Mouse (Mus musculus) ovary, adult 18-20 months (tissue): Measurements from ENCODE around the gene Il17rb.
A peak's percentile ranks its signal among the peaks of the same experiment; 100 is the strongest.

Experiments used
- DNase-seq: peaks from one replicate; pipeline ENCODE4 v3.0.0; 2022; ENCODE audit warnings: low spot score, mixed read lengths

Il17rb gene

DNA sequence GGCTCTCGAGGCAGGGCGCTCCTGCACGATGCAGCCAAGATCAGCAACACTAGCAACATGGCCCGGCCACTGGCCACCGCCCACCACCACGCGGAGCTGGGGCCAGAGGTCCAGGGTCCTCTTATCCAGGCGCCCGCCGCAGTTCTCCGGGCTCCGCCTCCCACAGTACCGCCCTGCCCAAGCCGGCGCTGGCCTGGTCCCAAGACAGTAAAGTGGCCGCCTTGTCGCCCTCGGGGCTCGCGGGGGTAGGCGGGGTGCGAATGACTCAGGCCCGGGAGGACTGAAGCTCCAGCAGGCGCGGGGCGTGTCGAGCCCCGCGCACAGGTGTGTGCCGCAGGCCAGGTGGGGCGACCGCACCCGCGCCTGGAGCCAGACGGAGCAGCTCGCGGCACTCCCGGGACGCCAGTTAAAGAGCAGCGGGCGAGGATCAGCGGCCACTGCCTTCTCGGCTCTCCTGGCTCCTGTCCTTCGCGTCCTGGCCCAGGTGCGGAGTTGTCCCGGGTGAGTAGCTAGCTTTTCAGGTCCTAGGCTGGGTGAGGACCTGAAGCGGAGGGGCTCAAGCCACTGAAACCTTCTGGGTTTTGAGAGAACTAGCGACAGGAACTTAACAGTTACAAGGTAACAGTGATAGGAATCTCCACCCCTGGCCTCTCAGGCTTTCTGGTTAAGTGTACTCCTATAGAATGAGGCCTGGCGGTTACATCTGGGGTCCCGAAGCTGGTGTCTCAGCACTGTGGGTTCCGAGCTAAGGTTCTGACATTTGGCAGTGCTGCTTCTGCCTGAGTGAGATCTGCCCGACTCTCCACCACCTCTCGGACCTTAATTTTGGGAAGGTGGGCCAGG is at the start of gene Il17rb, which contains the start of gene Chdh:
Gene Il17rb (minus strand): TSS at position 164 of the 843 bp plus-strand sequence.
Gene Chdh (plus strand): TSS at position 291 of the 843 bp plus-strand sequence.
- DNase-seq: peak; percentile 50

DNA sequence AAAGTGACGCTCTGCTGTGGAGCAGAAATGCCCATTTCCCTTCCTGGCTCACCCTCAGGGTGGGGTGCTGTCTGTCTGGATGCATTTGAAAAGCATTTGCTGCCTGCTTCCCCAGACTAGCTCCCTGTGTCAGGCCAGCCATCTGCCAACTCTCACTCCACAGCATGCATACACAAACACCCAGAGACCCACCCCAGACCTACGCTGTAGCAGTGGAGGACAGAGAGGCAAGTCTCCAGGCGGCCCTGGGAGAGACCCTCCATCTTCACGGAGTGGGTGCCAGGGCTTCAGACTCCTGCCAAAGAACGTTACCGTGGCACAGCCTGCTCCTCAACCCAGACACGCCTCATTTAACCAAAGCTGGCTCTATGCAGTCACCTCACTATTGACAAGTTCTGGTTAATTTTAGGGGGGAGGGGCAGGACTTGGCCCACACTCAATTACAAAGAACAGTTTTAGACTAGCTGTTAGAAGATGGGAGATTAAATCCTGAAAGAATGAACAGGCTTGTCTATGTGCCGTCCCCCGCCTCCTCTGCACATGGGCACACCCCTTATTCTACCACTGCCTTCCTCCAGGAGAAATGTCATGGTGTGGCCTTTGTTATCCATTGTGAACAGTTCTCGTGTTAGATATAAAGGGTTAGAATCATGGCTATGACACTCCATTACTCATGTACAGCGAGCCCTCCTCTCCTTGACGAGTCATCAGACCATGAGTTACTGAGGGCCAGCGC is 47.5 kb upstream of the Il17rb start:
- no peak for DNase-seq

DNA sequence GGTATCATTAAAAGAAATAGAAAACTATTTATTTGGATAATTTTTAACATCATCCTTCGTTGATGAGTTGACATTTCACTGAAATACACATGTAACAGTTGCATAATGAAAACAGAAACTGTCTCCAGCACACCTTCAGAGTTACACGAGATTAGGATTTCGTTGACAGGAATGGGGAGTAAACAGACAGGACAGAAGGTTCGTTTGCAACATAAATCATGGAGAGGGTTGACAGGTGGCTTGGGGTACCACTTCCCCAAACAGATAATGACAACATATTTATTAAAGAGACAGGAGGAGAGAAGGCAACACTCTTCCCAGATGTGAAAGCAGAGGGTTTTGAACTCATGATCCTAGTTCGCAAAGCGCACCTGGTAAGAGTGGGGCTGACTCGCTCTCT is 46.2 kb upstream of the Il17rb start:
- DNase-seq: no peak

DNA sequence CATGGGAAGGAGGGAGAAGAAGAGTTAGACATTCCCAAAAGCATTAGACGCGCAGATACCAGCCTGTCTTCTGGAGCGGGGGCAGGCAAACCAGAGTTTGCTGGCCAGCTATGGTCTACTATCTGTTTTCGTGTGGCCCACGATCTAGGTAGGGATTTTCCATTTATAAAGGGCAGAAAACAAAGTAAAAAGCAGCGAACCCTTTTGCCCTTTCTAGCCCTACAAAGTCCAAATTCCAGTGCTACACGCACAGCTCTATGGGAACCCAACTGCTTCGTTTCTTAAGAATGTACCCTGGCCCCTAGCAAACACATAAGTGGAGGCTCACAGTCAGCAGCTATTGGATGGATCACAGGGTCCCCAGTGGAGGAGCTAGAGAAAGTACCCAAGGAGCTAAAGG is 41.6 kb upstream of the Il17rb start:
- DNase-seq: no peak

DNA sequence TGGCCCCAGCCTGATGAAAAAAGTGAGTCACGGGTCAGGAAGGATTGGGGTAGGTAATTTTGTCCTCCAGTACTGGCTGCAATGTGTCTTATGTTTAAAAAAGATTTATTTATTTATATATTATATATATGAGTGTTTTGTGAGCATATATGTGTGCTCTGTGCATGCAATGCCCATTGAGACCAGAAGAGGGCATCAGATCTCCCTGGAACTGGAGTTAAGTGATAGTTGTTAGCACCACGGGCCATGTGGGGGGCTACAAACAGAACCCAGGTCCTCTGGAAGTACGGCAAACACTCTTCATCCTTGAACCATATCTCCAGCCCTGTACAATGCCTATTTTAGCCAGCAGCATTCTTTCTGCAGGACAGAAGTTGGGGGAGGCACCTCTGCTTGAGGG is 39.4 kb upstream of the Il17rb start:
- no peak for DNase-seq

DNA sequence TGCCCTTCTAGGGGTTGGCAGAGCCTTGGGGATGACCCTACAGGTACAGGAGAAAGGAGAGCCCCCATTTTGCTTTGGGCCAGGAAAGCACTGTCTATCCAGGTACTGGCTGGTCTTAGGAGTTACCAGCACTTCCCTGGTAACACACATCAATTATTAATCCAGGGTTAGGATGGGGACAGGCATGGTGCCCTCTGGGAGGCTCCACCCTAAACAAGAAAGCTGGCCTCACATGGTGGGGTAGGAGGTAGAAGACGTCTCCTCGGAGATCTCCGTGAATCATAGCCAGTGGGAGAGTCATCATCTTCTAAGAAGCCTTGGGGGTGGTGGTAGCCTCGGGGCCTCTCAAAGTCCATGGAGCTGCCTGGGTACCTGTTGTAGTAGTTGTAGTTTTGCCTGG is 38.3 kb upstream of the Il17rb start:
- DNase-seq: no peak

- no peak for DNase-seq
Observed at GRCm38 (mm10) chr14:30045704-30046220, 37.1 kb upstream of the Il17rb start.

DNA sequence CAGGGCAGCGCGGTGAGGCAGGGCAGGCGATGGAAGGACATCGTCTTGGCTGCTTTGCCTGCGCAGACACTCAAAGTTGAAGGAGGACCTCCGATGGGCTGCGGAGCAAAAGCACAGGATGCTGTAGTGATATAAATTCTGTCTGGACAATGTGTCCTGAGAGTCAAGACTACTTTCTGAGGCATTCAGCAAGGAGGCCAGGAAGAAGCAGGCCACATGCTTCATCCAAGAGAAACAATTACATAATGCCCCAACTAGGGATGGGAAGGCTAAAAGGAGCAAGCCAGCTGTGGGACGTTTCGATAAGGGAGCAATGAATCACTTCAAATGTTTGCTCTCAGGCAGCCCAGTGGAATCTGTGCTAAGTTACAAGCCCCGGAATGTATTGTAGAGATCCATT is 36.5 kb upstream of the Il17rb start:
- DNase-seq: no peak

DNA sequence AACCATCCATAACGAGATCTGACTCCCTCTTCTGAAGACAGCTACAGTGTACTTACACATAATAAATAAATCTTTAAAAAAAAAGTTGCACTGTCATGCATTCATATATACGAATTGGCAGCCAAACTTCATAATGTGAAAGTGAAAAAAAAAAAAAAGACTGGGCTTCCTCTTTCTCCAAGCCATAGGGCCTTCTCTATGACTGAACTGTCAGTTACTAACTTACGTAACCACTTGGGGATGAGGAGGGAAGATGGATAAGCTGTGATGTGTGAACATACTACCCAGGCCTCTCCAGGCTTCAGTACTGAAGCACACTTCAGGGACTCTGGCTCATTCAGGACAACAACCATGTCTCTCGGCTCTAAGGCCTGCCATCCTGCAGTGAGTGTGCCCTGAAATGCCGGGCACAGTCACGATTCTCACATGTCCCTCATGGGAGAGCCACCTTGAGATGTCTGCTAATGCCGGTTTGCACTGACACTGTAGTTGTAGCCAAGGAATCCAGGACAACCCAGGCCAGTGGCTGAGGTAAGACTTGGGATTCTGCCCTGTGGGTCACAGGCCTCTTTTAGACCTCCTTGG is 34.8 kb upstream of the Il17rb start:
- DNase-seq: no peak

GRCm38 (mm10) chr14:30041836-30042235 is 33.1 kb upstream of the Il17rb start:
- no peak for DNase-seq

DNA sequence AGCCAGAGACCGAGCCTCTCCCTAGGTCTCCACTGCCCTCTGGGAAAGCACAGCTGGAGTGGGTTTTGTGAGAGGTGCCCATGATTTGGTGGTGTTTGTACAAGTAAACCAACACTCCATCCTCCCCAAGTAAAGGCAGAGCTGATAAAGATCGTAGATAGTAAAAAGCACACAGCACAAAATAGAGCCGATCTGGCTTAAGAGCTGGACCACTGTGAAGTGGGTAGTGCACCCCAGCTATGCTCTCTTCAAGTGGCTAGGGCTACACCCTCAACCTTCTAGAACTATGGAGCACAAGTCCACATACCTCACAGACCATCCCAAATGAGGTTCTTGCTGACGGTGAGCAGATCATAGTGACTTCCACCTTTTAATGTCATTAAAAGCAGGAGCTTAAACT is 30.7 kb upstream of the Il17rb start:
- DNase-seq: no peak

DNA sequence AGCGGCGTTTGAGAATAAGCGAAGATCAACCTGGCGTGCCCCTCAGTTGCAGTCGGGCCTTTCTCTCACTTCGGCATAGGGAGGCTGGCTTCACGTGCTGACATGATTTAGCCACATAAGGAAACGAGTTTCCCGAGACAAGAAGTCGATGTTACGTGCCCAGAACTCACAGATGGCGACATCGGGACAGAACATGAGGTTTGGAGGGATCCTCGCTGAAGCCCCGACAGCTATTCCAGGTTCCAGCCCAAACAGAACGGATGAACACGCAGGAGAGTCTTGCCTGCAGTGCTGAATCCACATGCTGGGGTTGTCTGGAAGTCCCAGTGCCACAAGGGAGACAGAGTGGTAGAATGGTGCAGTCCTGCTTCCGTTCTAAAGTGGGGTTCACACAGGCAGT is 29.7 kb upstream of the Il17rb start:
- no peak for DNase-seq

DNA sequence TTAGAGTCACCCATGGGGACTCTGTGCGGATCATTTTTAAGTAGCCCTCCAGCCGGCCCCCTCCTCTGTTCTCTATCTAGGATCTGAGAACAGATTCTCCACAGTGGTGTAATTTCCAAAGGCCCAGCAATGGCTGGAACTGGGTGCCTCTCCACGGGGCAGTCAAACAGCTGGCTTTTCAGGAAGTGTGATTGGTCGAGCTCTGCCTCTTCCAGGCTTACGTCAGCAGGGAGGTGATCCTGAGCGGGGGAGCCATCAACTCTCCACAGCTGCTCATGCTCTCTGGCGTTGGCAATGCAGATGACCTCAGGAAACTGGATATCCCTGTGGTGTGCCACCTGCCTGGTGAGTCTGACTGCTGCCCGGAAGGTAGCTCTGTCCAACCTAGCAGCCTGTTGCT is 24.7 kb upstream of the Il17rb start:
- no peak for DNase-seq

GRCm38 (mm10) chr14:30027378-30027777 is 18.7 kb upstream of the Il17rb start:
- DNase-seq: no peak

GRCm38 (mm10) chr14:30024387-30024786 is 15.7 kb upstream of the Il17rb start:
- DNase-seq: no peak

GRCm38 (mm10) chr14:30022471-30022870 is 13.8 kb upstream of the Il17rb start:
- DNase-seq: no peak

DNA sequence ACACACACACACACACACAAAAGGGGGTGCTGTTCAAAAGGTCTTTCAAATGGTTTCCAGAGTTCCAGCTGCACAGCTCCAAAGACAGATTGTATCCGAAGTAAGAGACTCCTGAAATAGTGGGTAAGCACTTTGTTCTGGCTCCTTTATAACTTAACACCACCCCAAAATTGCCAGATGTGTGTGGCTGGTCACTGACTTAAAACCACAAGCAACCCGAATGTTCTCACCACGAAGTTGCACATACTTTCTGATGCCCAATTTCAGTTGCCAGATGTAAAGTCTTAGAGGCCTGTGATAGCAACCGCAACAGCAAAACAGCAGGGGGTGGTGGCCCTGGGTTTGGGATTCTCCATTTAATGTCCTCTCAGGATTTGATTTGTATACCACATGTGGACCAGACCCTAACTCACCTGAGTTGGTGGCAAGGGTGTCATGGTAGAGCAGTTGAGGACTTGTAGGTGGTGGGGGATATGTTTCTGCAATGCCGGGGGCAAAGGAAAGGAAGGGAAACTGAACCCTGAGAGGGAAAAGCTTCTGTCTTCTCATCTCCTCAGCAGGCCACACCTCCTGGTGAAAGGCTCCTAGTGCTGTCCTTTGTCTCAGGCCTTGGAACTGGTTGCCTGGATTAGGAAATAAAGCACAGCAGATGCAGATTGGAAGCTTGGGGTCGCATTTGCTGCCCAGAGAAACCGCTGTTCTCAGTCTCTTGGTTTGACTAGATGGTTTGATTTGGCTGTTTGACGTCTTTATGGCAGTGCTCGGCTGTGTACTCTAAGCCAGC is 11.3 kb upstream of the Il17rb start:
- DNase-seq: no peak

DNA sequence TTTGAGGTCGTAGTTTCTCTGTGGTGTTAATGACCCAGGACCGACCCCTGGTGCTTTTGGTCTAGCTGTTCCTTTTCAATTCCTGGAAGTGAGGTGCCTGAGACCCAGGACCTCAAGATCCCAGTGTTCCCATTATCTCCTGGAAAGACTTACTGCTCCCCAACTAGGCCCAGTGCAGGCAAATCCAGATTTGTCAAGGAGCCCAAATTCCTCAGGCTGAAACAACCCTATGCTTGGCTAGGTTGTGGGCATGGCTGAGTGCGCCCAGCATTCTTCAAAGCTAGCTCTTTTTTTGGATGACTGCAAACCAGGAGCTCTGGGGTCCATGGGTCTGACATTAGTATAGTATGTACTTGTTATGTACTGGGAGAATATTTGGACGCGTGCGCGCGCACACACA is 10.7 kb upstream of the Il17rb start:
- DNase-seq: no peak

- no peak for DNase-seq
Observed at GRCm38 (mm10) chr14:30018846-30019245, 10.2 kb upstream of the Il17rb start.

DNA sequence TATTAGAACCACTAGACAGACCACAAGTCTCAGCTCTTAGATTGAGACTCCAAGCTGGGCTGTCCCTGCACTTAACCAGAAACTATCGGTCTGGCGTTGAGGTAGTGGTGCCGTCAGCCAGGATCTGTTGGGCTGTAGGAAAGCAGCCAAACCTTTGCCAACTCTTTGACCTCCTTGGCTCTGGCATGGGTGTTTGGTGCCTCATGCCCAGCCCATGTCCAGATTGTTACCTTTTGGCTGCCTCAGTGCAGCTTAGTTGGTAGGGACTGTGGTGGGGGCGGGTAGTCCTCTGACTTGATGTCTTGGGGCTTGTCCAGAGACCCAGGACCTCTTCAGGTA is 9.7 kb upstream of the Il17rb start:
- DNase-seq: no peak

GRCm38 (mm10) chr14:30017794-30018462 is 9.2 kb upstream of the Il17rb start:
- no peak for DNase-seq

DNA sequence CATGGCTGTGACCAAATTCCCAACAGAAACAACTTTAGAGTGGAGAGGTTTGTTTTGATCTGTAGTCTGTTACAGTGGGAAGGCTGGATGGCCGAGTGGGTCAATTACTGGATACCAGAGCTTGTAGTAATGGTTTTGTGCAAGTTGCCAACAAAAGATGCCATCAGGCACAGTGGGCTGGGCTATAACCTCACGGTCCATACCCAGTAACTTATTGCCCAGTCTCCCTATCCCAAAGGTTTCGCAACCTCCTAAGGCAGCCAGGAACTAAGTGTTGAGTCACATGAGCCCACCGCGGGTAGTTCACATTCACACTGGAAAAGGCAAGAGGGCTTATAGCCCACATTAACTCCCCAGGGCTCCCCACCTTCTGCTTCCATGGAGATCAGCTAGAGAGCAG is 8.0 kb upstream of the Il17rb start:
- no peak for DNase-seq
